Mouse (Mus musculus) frontal cortex, postnatal 14 days (tissue): ENCODE data around the gene Rbm43.

Experiments
- DNase-seq, 2 experiments: peaks; one replicate each; pipeline ENCODE4 v3.0.0; 2022; ENCODE audit warnings: low spot score in 2 of 2

Rbm43 gene

GRCm38 (mm10) chr2:51934574-51935334 is at the start of gene Rbm43:
Gene Rbm43, minus strand, starts transcription at chr2:51935163.
- DNase-seq: peak; percentile 46 to 68

- DNase-seq: no peak
These were observed 47.3 kb upstream of the Rbm43 start for GRCm38 (mm10) chr2:51982288-51982687.

GRCm38 (mm10) chr2:51981630-51982029 is 46.7 kb upstream of the Rbm43 start:
- no peak for DNase-seq

- no peak for DNase-seq
These were observed 38.5 kb upstream of the Rbm43 start, which contains the start of gene Nmi for GRCm38 (mm10) chr2:51973410-51973968. Gene Nmi, minus strand, starts transcription at chr2:51973494.

GRCm38 (mm10) chr2:51972641-51973409 is 37.9 kb upstream of the Rbm43 start:
- DNase-seq: peak in 1 of 2 experiments; percentile 10

GRCm38 (mm10) chr2:51972142-51972541 is 37.2 kb upstream of the Rbm43 start:
- DNase-seq: no peak

- no peak for DNase-seq
These were observed 35.9 kb upstream of the Rbm43 start for GRCm38 (mm10) chr2:51970897-51971296.

- DNase-seq: no peak
These were observed 32.3 kb upstream of the Rbm43 start for GRCm38 (mm10) chr2:51967288-51967687.

GRCm38 (mm10) chr2:51953648-51954204 is 18.8 kb upstream of the Rbm43 start:
- DNase-seq: no peak

GRCm38 (mm10) chr2:51950876-51951275 is 15.9 kb upstream of the Rbm43 start:
- DNase-seq: no peak

GRCm38 (mm10) chr2:51948105-51948830 is 13.3 kb upstream of the Rbm43 start:
- DNase-seq: no peak

- no peak for DNase-seq
These were observed 10.8 kb upstream of the Rbm43 start for GRCm38 (mm10) chr2:51945812-51946211.

GRCm38 (mm10) chr2:51941832-51942231 is 6.9 kb upstream of the Rbm43 start:
- no peak for DNase-seq

GRCm38 (mm10) chr2:51938750-51939149 is 3.8 kb upstream of the Rbm43 start:
- DNase-seq: no peak

- DNase-seq: no peak
These were observed 2.0 kb upstream of the Rbm43 start for GRCm38 (mm10) chr2:51937004-51937403.

GRCm38 (mm10) chr2:51936585-51936984 is 1.6 kb upstream of the Rbm43 start:
- DNase-seq: no peak

- no peak for DNase-seq
These were observed 958 bp upstream of the Rbm43 start for GRCm38 (mm10) chr2:51935921-51936320.

GRCm38 (mm10) chr2:51933341-51934134 is 1.4 kb downstream of the Rbm43 start:
- DNase-seq: no peak

- no peak for DNase-seq
These were observed 3.7 kb downstream of the Rbm43 start for GRCm38 (mm10) chr2:51931241-51931640.

- DNase-seq: peak in 1 of 2 experiments; percentile 66
These were observed 19.9 kb downstream of the Rbm43 start for GRCm38 (mm10) chr2:51914944-51915680.
